Mouse (Mus musculus): ENCODE results near the gene Ftl1. TPM values are rescaled to one million over a fixed set of nuclear protein-coding genes. Genes with fewer than 3 reads are reported as not detected.
"Not testable (repeated sequence)": the region's sequence is repeated elsewhere in the genome, so short reads cannot be mapped to it uniquely, and the experiment has no call there.

The Ftl1 gene
- polyA plus RNA-seq, 1 experiment = 3,659 TPM

GRCm38 (mm10) chr7:45463987-45464778, 4.5 kb upstream of the Ftl1 start:
- Histone ChIP-seq H3K27me3 (ENCODE audit: control insufficient read depth) (no peaks in the 10 kb centered on the region), H3K36me3 (ENCODE audit: control insufficient read depth) (peaks cover 55% of the 10 kb centered on the region), H3K4me1 (ENCODE audit: control insufficient read depth) (peaks cover 65% of the 10 kb centered on the region), H3K9me3 (ENCODE audit: control insufficient read depth, low read length) (no peaks in the 10 kb centered on the region), H3K4me3 (replicated peaks) (no peak overlapping the region)
- no peak for TF ChIP-seq GATA1 (IDR thresholded peaks at IDR 0.05; ENCODE audit: low read length)
- TF ChIP-seq TAL1 (IDR thresholded peaks at IDR 0.05; ENCODE audit: low read length) = no peak

- not testable (repeated sequence) for H3K9me3 ChIP-seq (ENCODE audit: control insufficient read depth, low read length); H3K4me3 ChIP-seq (replicated peaks); H3K27me3 ChIP-seq (ENCODE audit: control insufficient read depth)
- Histone ChIP-seq H3K4me1 (ENCODE audit: control insufficient read depth) (peaks cover 73% of the 10 kb centered on the region), H3K36me3 (ENCODE audit: control insufficient read depth) (peaks cover 69% of the 10 kb centered on the region)
These were observed 3.2 kb upstream of the Ftl1 start for GRCm38 (mm10) chr7:45462868-45463267.

GRCm38 (mm10) chr7:45462325-45462724, 2.6 kb upstream of the Ftl1 start:
- no peak for TF ChIP-seq GATA1 (IDR thresholded peaks at IDR 0.05; ENCODE audit: low read length)
- no peak for TF ChIP-seq TAL1 (IDR thresholded peaks at IDR 0.05; ENCODE audit: low read length)
- H3K4me3 ChIP-seq (replicated peaks) = no peak overlapping the region
- peaks cover 75% of the 10 kb centered on the region for H3K4me1 ChIP-seq (ENCODE audit: control insufficient read depth)
- no peaks in the 10 kb centered on the region for H3K27me3 ChIP-seq (ENCODE audit: control insufficient read depth)
- H3K9me3 ChIP-seq (ENCODE audit: control insufficient read depth, low read length) = no peaks in the 10 kb centered on the region
- H3K36me3 ChIP-seq (ENCODE audit: control insufficient read depth) = peaks cover 74% of the 10 kb centered on the region

GRCm38 (mm10) chr7:45461781-45462180, 2.1 kb upstream of the Ftl1 start:
- peaks cover 75% of the 10 kb centered on the region for H3K4me1 ChIP-seq (ENCODE audit: control insufficient read depth)
- TF ChIP-seq TAL1 (IDR thresholded peaks at IDR 0.05; ENCODE audit: low read length) (no peak), GATA1 (IDR thresholded peaks at IDR 0.05; ENCODE audit: low read length) (no peak)
- peaks cover 79% of the 10 kb centered on the region for H3K36me3 ChIP-seq (ENCODE audit: control insufficient read depth)
- H3K9me3 ChIP-seq (ENCODE audit: control insufficient read depth, low read length) = no peaks in the 10 kb centered on the region
- peak overlapping the region; percentile 65 for H3K4me3 ChIP-seq (replicated peaks)
- H3K27me3 ChIP-seq (ENCODE audit: control insufficient read depth) = no peaks in the 10 kb centered on the region

GRCm38 (mm10) chr7:45461326-45461725, 1.6 kb upstream of the Ftl1 start:
- Histone ChIP-seq H3K36me3 (ENCODE audit: control insufficient read depth) (peaks cover 84% of the 10 kb centered on the region), H3K27me3 (ENCODE audit: control insufficient read depth) (no peaks in the 10 kb centered on the region), H3K4me3 (replicated peaks) (peak overlapping the region; percentile 65), H3K9me3 (ENCODE audit: control insufficient read depth, low read length) (no peaks in the 10 kb centered on the region), H3K4me1 (ENCODE audit: control insufficient read depth) (peaks cover 76% of the 10 kb centered on the region)
- no peak for TF ChIP-seq TAL1 (IDR thresholded peaks at IDR 0.05; ENCODE audit: low read length)
- no peak for TF ChIP-seq GATA1 (IDR thresholded peaks at IDR 0.05; ENCODE audit: low read length)

- TF ChIP-seq TAL1 (IDR thresholded peaks at IDR 0.05; ENCODE audit: low read length) (no peak), GATA1 (IDR thresholded peaks at IDR 0.05; ENCODE audit: low read length) (no peak)
- Histone ChIP-seq H3K4me1 (ENCODE audit: control insufficient read depth) (peaks cover 76% of the 10 kb centered on the region), H3K9me3 (ENCODE audit: control insufficient read depth, low read length) (no peaks in the 10 kb centered on the region), H3K27me3 (ENCODE audit: control insufficient read depth) (no peaks in the 10 kb centered on the region), H3K36me3 (ENCODE audit: control insufficient read depth) (peaks cover 88% of the 10 kb centered on the region), H3K4me3 (replicated peaks) (peak overlapping the region; percentile 65)
These were observed 1.2 kb upstream of the Ftl1 start for GRCm38 (mm10) chr7:45460860-45461314.

GRCm38 (mm10) chr7:45460377-45460776, 693 bp upstream of the Ftl1 start:
- Histone ChIP-seq H3K36me3 (ENCODE audit: control insufficient read depth) (peaks cover 84% of the 10 kb centered on the region), H3K27me3 (ENCODE audit: control insufficient read depth) (no peaks in the 10 kb centered on the region), H3K9me3 (ENCODE audit: control insufficient read depth, low read length) (no peaks in the 10 kb centered on the region), H3K4me1 (ENCODE audit: control insufficient read depth) (peaks cover 72% of the 10 kb centered on the region), H3K4me3 (replicated peaks) (peak overlapping the region; percentile 65)
- TF ChIP-seq TAL1 (IDR thresholded peaks at IDR 0.05; ENCODE audit: low read length) (no peak), GATA1 (IDR thresholded peaks at IDR 0.05; ENCODE audit: low read length) (no peak)

- H3K36me3 ChIP-seq (ENCODE audit: control insufficient read depth) = peaks cover 80% of the 10 kb centered on the region
- TF ChIP-seq GATA1 (IDR thresholded peaks at IDR 0.05; ENCODE audit: low read length) = no peak
- no peak for TF ChIP-seq TAL1 (IDR thresholded peaks at IDR 0.05; ENCODE audit: low read length)
These were observed 728 bp downstream of the Ftl1 start for GRCm38 (mm10) chr7:45458748-45459563.

More at GRCm38 (mm10) chr7:45458748-45459563, 728 bp downstream of the Ftl1 start:
- Histone ChIP-seq H3K9me3 (ENCODE audit: control insufficient read depth, low read length) (no peaks in the 10 kb centered on the region), H3K27me3 (ENCODE audit: control insufficient read depth) (no peaks in the 10 kb centered on the region), H3K4me1 (ENCODE audit: control insufficient read depth) (peaks cover 67% of the 10 kb centered on the region), H3K4me3 (replicated peaks) (peak overlapping the region; percentile 78)
